Mouse (Mus musculus) limb, embryonic 14.5 days (tissue): ENCODE data around the gene Hmgb4. TPM values are rescaled to one million over a fixed set of nuclear protein-coding genes. Genes with fewer than 3 reads are reported as not detected.

Experiments
- ATAC-seq: fragments of 200-750 bp; cut with Nextera tagmentation; 2 replicates; pipeline ENCODE4 v1.8.0; 2017; ENCODE audit warnings: low read depth, moderate number of reproducible peaks, moderate TSS enrichment; ENCODE audit not compliant: low FRiP score
- DNase-seq: peaks from one replicate; pipeline ENCODE4 v3.0.0-alpha.2; 2015; ENCODE audit warnings: low spot score
- H3K27ac ChIP-seq: fragments of 300-500 bp; sonication (generic); replicated peaks from 2 replicates; pipeline ENCODE4 v1.5.1; 2014; ENCODE audit warnings: low read depth, mild to moderate bottlenecking, low read length, moderate library complexity, mixed read lengths
- H3K27me3 ChIP-seq: fragments of 300-500 bp; sonication (generic); 2 replicates; pipeline ENCODE4 v1.6.1; 2014; ENCODE audit warnings: low read length, mixed read lengths; ENCODE audit not compliant: control insufficient read depth, insufficient read depth
- H3K36me3 ChIP-seq: fragments of 300-500 bp; sonication (generic); 2 replicates; pipeline ENCODE4 v1.6.1; 2014; ENCODE audit warnings: mild to moderate bottlenecking, low read length, moderate library complexity, mixed read lengths; ENCODE audit not compliant: control insufficient read depth, insufficient read depth
- H3K4me1 ChIP-seq: fragments of 300-500 bp; sonication (generic); 2 replicates; pipeline ENCODE4 v1.6.1; 2014; ENCODE audit warnings: antibody characterized with exemption, low read length, mixed read lengths; ENCODE audit not compliant: control insufficient read depth, insufficient read depth
- H3K4me2 ChIP-seq: fragments of 300-500 bp; sonication (generic); replicated peaks from 2 replicates; pipeline ENCODE4 v1.6.1; 2014; ENCODE audit warnings: low read depth, mild to moderate bottlenecking, low read length, moderate library complexity; ENCODE audit not compliant: severe bottlenecking
- H3K4me3 ChIP-seq: fragments of 300-500 bp; sonication (generic); replicated peaks from 2 replicates; pipeline ENCODE4 v1.5.1; 2014; ENCODE audit warnings: low read length
- H3K9ac ChIP-seq: fragments of 300-500 bp; sonication (generic); 2 replicates; pipeline ENCODE4 v1.6.1; 2014; ENCODE audit warnings: mild to moderate bottlenecking, low read depth, low read length, moderate library complexity; ENCODE audit not compliant: severe bottlenecking
- H3K9me3 ChIP-seq: fragments of 300-500 bp; sonication (generic); 2 replicates; pipeline ENCODE4 v1.6.1; 2016; ENCODE audit warnings: low read length; ENCODE audit not compliant: control insufficient read depth
- POLR2A ChIP-seq: fragments of 200-500 bp; IDR thresholded peaks from 2 replicates; pipeline ENCODE4 v1.8.0; 2012; ENCODE audit warnings: inconsistent platforms, mild to moderate bottlenecking, moderate library complexity, borderline replicate concordance; ENCODE audit not compliant: insufficient read depth, insufficient read length; ENCODE audit errors: extremely low read depth
- WGBS: fragments of 180-500 bp; shearing (Covaris S2); extraction: QIAGEN DNeasy Blood & Tissue Kit; methylation state at CpG from one replicate; pipeline ENCODE4 v1.1.7; 2014; 5-methylcytosine and 5-hydroxymethylcytosine counted together
- polyA plus RNA-seq, 2 experiments: library from polyadenylated mRNA; depleted of rRNA in 1 of 2; stranded (reverse) in 1 of 2; unstranded in 1 of 2; fragments of >200 nt; fragmentation: Nextera tagmentation in 1 of 2; extraction: Ambion mirVana in 1 of 2; gene quantifications; 2 replicates each; pipeline versions ENCODE4 v1.2.1 to v1.2.3; 2012 to 2014

The Hmgb4 gene
- polyA plus RNA-seq, 2 experiments, result not detected

GRCm38 (mm10) chr4:128227377-128228316 lies 33.1 kb downstream of the Hmgb4 start:
- Histone ChIP-seq H3K27ac (no peak overlapping the region), H3K4me1 (peaks cover 13% of the 10 kb centered on the region; the same call in 1 of the 2 replicates), H3K27me3 (no peaks in the 10 kb centered on the region), H3K9me3 (no peaks in the 10 kb centered on the region), H3K4me3 (no peak overlapping the region), H3K4me2 (no peak overlapping the region), H3K36me3 (no peaks in the 10 kb centered on the region), H3K9ac (no peak overlapping the region)
- DNase-seq (no peak), ATAC-seq (no peak)
- WGBS, result 21% methylated on average over 13 of the region's 13 CpGs
- no peak for TF ChIP-seq POLR2A

GRCm38 (mm10) chr4:128224453-128224852 lies 36.3 kb downstream of the Hmgb4 start:
- 61% methylated on average over 6 of the region's 6 CpGs for WGBS
- no peak overlapping the region for H3K27ac ChIP-seq
- no peaks in the 10 kb centered on the region for H3K27me3 ChIP-seq
- no peak for ATAC-seq
- H3K9me3 ChIP-seq, result no peaks in the 10 kb centered on the region
- no peak for TF ChIP-seq POLR2A
- no peak overlapping the region for H3K4me3 ChIP-seq
- no peaks in the 10 kb centered on the region for H3K36me3 ChIP-seq
- DNase-seq, result no peak
- peaks cover 13% of the 10 kb centered on the region; the same call in 1 of the 2 replicates for H3K4me1 ChIP-seq
- no peak overlapping the region for H3K9ac ChIP-seq
- H3K4me2 ChIP-seq, result no peak overlapping the region

GRCm38 (mm10) chr4:128217991-128218595 lies 42.7 kb downstream of the Hmgb4 start:
- no peaks in the 10 kb centered on the region for H3K9me3 ChIP-seq
- WGBS, result 58% methylated on average over 13 of the region's 13 CpGs
- no peak for TF ChIP-seq POLR2A
- DNase-seq, result no peak
- H3K4me2 ChIP-seq, result no peak overlapping the region
- H3K27me3 ChIP-seq, result no peaks in the 10 kb centered on the region
- no peaks in the 10 kb centered on the region for H3K36me3 ChIP-seq
- no peak overlapping the region for H3K27ac ChIP-seq
- ATAC-seq, result no peak
- no peaks in the 10 kb centered on the region for H3K4me1 ChIP-seq
- no peak overlapping the region for H3K9ac ChIP-seq
- H3K4me3 ChIP-seq, result no peak overlapping the region
